Mouse (Mus musculus) telencephalon, adult 2 months (tissue): ENCODE measurements around the gene Tmem126b.

Experiments
- DNase-seq: peaks from one replicate; pipeline ENCODE4 v3.0.0-alpha.2; 2011; ENCODE audit warnings: low read depth, low spot score

The Tmem126b gene

GRCm38 (mm10) chr7:90426020-90427001 is 49.5 kb downstream of the Tmem126b start, which contains the start of gene Ccdc89:
Gene Ccdc89 (plus strand): TSS chr7:90426577.
- peak; percentile 95 for DNase-seq
